Mouse (Mus musculus): Measurements from ENCODE around the gene Bag5.

DNA sequence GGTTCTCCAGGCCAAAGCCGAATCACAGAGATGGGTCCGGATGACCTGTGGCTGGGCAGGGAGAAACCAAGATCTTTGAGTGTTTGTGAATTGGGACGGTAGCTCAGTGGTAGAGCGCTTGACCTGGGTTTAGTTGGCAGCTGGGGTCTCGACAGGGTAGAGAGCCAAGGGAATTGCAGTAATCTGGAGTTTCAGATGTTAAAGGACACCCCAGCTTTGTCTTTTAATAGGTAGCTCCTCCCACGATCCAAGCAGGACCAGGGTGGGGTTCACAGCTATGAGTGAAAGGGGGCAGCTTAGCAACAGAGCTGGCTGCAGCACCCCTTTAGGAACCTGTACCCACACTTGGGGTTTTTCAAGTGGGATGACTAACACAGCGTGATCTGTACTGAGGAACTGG lies 34.4 kb upstream of the Bag5 start:
- TF ChIP-seq TAL1 (IDR thresholded peaks at IDR 0.05; ENCODE audit: low read length): no peak
- TF ChIP-seq GATA1 (IDR thresholded peaks at IDR 0.05; ENCODE audit: low read length): no peak
